Mouse (Mus musculus) C2C12 (cell line): ENCODE data around the gene Hist1h4n.
"Not testable (repeated sequence)": the region's sequence is repeated elsewhere in the genome, so short reads cannot be mapped to it uniquely, and the experiment has no call there.

ENCODE experiments used
- CTCF ChIP-seq: IDR thresholded peaks from one replicate; pipeline ENCODE4 v1.5.1; 2011; ENCODE audit not compliant: control insufficient read depth, insufficient read depth, insufficient read length
- FOSL1 ChIP-seq: IDR thresholded peaks from one replicate; pipeline ENCODE4 v1.8.0; 2011; ENCODE audit warnings: mild to moderate bottlenecking, low read length; ENCODE audit not compliant: poor library complexity, insufficient read depth, severe bottlenecking
- MAX ChIP-seq: IDR thresholded peaks from one replicate; pipeline ENCODE4 v1.6.1; 2011; ENCODE audit warnings: mild to moderate bottlenecking, control low read depth
- MYOD1 ChIP-seq: IDR thresholded peaks from one replicate; pipeline ENCODE4 v1.6.1; 2011; ENCODE audit warnings: low read depth; ENCODE audit not compliant: control insufficient read depth, insufficient read length
- USF1 ChIP-seq: IDR thresholded peaks from one replicate; pipeline ENCODE4 v1.6.1; 2011; ENCODE audit warnings: low read depth, mild to moderate bottlenecking, control low read depth, moderate library complexity

DNA sequence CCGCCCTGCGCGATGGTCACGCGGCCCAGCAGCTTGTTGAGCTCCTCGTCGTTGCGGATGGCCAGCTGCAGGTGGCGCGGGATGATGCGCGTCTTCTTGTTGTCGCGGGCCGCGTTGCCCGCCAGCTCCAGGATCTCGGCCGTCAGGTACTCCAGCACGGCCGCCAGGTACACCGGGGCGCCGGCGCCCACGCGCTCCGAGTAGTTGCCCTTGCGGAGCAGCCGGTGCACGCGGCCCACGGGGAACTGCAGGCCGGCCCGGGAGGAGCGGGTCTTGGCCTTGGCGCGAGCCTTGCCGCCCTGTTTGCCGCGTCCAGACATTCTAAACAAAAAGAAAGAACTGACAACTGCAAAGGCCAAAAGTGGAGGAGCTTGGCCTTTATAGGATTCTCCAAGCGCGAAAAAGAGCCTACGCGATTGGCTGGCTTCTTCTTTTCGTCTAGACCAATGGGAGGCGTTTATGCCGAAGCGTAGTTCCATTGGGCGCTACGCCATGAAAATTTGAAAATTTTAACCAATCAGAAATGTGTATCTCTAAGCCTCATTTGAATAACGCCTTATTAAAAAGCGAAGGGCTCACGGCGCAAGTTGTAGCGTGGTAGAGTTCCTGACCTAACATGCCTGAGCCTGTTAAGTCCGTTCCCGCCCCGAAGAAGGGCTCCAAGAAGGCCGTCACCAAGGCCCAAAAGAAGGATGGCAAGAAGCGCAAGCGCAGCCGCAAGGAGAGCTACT, 44.9 kb downstream of the Hist1h4n start, which contains the start of the genes Hist1h2an and Hist1h2bp:
- TF ChIP-seq CTCF, USF1, MYOD1, FOSL1, MAX: not testable (repeated sequence)
